Mouse (Mus musculus) ES-E14 (cell line): ENCODE results near the gene Krt25. TPM values are rescaled to one million over a fixed set of nuclear protein-coding genes. Genes with fewer than 3 reads are reported as not detected.

ENCODE experiments used
- DNase-seq: peaks from one replicate; pipeline ENCODE4 v3.0.0-alpha.2; 2013; ENCODE audit warnings: low read depth, low spot score
- H3K27ac ChIP-seq: 2 replicates; pipeline ENCODE4 v1.5.1; 2012; ENCODE audit warnings: low read depth, mild to moderate bottlenecking, low read length, moderate library complexity, mixed read lengths; ENCODE audit not compliant: poor library complexity, insufficient read depth, severe bottlenecking
- H3K36me3 ChIP-seq: 2 replicates; pipeline ENCODE4 v1.6.1; 2012; ENCODE audit warnings: mild to moderate bottlenecking, low read length, moderate library complexity, mixed read lengths; ENCODE audit not compliant: control insufficient read depth, poor library complexity, insufficient read depth, severe bottlenecking
- H3K4me1 ChIP-seq, 2 experiments: fragments of 150-350 bp in 1 of 2; sonication (generic) in 1 of 2; 2 replicates each; pipeline ENCODE4 v1.6.1; 2012; ENCODE audit warnings: low read length in 2 of 2, mild to moderate bottlenecking in 1 of 2, mixed read lengths in 1 of 2; ENCODE audit not compliant: control insufficient read depth in 2 of 2, insufficient read depth in 2 of 2, poor library complexity in 1 of 2
- H3K4me3 ChIP-seq, 2 experiments: fragments of 150-350 bp in 1 of 2; sonication (generic) in 1 of 2; 2 replicates each; pipeline ENCODE4 v1.5.1; 2012; ENCODE audit warnings: low read length in 2 of 2, low read depth in 1 of 2, mild to moderate bottlenecking in 1 of 2, mixed read lengths in 1 of 2; ENCODE audit not compliant: insufficient read depth in 1 of 2, poor library complexity in 1 of 2, severe bottlenecking in 1 of 2
- H3K9ac ChIP-seq: 2 replicates; pipeline ENCODE4 v1.6.1; 2012; ENCODE audit warnings: low read depth, mild to moderate bottlenecking, low read length, mixed read lengths; ENCODE audit not compliant: poor library complexity, insufficient read depth, severe bottlenecking
- H3K9me3 ChIP-seq: fragments of 150-350 bp; sonication (generic); 2 replicates; pipeline ENCODE4 v1.6.1; 2012; ENCODE audit warnings: low read depth, mild to moderate bottlenecking, low read length; ENCODE audit not compliant: control insufficient read depth, insufficient read depth
- CHD2 ChIP-seq: IDR thresholded peaks from 2 replicates; pipeline ENCODE4 v1.6.1; 2014; ENCODE audit warnings: mild to moderate bottlenecking, low read depth, low read length, inconsistent platforms
- HCFC1 ChIP-seq: IDR thresholded peaks from 2 replicates; pipeline ENCODE4 v1.6.1; 2012; ENCODE audit warnings: low read length, inconsistent platforms, borderline replicate concordance; ENCODE audit not compliant: insufficient read depth
- MAFK ChIP-seq: IDR thresholded peaks from 2 replicates; pipeline ENCODE4 v1.6.1; 2014; ENCODE audit warnings: mild to moderate bottlenecking, low read depth, low read length, inconsistent platforms; ENCODE audit not compliant: insufficient read depth
- ZC3H11A ChIP-seq: IDR thresholded peaks from 2 replicates; pipeline ENCODE4 v1.6.1; 2012; ENCODE audit warnings: low read depth, mild to moderate bottlenecking, inconsistent platforms, low read length, borderline replicate concordance
- ZNF384 ChIP-seq: IDR thresholded peaks from 2 replicates; pipeline ENCODE4 v1.6.1; 2012; ENCODE audit warnings: low read depth, low read length, inconsistent platforms
- in situ Hi-C, 2 experiments: fragments of 600-800 bp; cut with MboI; formaldehyde crosslinking; loops; one replicate each; pipeline ENCODE4 v1.15.1; 2025; ENCODE audit warnings: low sequenced_read_pairs in 2 of 2, inconsistent platforms in 1 of 2; ENCODE audit not compliant: unreplicated experiment in 2 of 2
- total RNA-seq: library from RNA; depleted of rRNA; stranded (reverse); fragments of 300-350 nt; gene quantifications from 2 replicates; pipeline ENCODE4 v1.2.3, GENCODE M21; 2012

Gene Krt25
- total RNA-seq, 1 experiment, result not detected

DNA sequence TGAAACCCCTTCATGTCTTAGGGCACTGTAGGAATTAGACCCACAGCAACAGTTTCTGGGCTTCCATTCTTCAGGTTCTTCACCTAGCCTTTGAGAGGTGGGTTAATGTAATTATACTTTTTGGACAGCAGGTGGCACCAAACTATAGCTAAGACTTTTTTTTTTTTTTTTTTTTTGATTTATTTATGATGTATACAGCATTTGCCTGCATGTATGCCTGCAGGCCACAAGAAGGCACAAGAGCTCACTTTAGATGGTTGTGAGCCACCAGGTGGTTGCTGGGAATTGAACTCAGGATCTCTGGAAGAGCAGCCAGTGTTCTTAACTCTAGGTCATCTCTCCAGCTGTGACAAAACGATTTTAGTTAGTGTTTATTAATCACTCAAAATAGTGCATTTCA lies 11.9 kb downstream of the Krt25 start:
- TF ChIP-seq ZNF384 (peak; percentile 99), MAFK (no peak), ZC3H11A (no peak), CHD2 (no peak)
- H3K36me3 ChIP-seq, result no peaks in the 10 kb centered on the region
- no peak overlapping the region for H3K27ac ChIP-seq
- H3K9ac ChIP-seq, result no peak overlapping the region
- H3K4me3 ChIP-seq, result no peak overlapping the region
- H3K4me1 ChIP-seq, result no peaks in the 10 kb centered on the region
- no peaks in the 10 kb centered on the region for H3K9me3 ChIP-seq
- peak; percentile 36 for DNase-seq
- in situ Hi-C loops, result no loop called here

DNA sequence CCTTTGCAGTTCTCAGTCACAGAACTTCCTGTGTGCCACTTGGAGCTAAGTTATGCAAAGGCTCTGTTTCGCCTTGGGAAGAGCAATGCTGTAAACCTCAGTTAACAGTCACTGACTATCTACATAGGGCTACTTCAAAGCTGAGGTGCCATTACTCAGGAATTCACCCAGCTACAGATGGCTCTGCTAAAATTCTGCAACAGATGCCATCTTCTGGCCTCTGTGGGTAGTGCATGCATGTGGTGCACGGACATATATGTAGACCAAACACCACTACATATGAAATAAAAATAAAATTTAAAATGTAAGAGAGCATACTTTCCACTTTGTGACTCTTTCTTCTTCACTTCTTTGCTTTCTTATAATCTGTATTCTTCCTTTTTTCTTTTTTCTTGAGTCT lies 15.2 kb downstream of the Krt25 start:
- Histone ChIP-seq H3K9ac (no peak overlapping the region), H3K4me1 (no peaks in the 10 kb centered on the region), H3K9me3 (no peaks in the 10 kb centered on the region), H3K27ac (no peak overlapping the region), H3K36me3 (no peaks in the 10 kb centered on the region), H3K4me3 (no peak overlapping the region)
- peak; percentile 74 for DNase-seq
- no peak for TF ChIP-seq MAFK
- no peak for TF ChIP-seq HCFC1
- no peak for TF ChIP-seq ZNF384
- TF ChIP-seq CHD2, result no peak
- TF ChIP-seq ZC3H11A, result 0 out of 2 replicates have a peak, but pooled peaks have one; percentile 15
- in situ Hi-C loops, result no loop called here

DNA sequence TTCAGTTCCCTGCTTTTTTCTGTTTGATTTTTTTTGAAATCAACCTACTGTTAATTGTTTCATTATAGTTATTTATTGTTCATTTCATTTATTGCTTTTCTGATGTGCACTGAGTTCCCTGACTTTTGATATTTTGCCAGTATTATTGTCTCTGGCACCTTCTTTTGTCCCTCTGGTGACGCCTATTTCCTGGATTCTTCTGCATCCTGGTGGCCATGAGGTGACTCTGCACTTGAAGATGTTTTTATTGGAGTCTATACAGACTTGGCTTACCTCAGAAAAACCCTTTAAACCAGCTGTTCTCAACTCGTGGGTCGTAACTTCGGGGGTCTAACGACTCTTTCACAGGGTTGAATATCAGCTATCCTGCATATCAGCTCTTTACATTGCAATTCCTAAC lies 27.7 kb downstream of the Krt25 start:
- no peaks in the 10 kb centered on the region for H3K4me1 ChIP-seq
- no peaks in the 10 kb centered on the region for H3K36me3 ChIP-seq
- H3K27ac ChIP-seq, result no peak overlapping the region
- no peak for TF ChIP-seq ZNF384
- TF ChIP-seq MAFK, result no peak
- TF ChIP-seq HCFC1, result no peak
- no peak for TF ChIP-seq CHD2
- TF ChIP-seq ZC3H11A, result no peak
- no peak overlapping the region for H3K9ac ChIP-seq
- in situ Hi-C loops, result no loop called here
- no peaks in the 10 kb centered on the region for H3K9me3 ChIP-seq
- no peak overlapping the region for H3K4me3 ChIP-seq
- DNase-seq, result no peak

DNA sequence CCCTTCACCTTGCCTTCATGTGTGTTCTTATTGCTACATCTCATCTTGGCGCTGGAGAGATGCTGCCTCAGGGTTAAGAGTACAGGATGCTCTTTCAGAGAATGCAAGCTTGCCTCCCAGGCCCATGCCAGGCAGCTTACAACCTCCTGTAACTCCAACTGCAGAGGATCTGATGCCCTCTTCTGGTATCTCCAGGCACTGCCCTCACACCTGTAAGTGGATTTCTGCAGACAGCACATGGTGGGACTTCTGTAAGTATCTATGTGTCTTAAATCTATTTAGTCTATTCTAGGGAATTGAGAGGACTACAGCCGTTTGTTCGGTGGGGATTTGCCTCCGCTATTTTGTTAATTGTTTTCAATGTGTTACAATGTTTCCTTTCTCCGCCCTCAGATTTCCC lies 29.9 kb downstream of the Krt25 start:
- no peak overlapping the region for H3K9ac ChIP-seq
- DNase-seq, result no peak
- no peaks in the 10 kb centered on the region for H3K9me3 ChIP-seq
- H3K36me3 ChIP-seq, result no peaks in the 10 kb centered on the region
- no peak overlapping the region for H3K4me3 ChIP-seq
- H3K4me1 ChIP-seq, result no peaks in the 10 kb centered on the region
- no peak overlapping the region for H3K27ac ChIP-seq
- TF ChIP-seq ZC3H11A (no peak), MAFK (no peak), HCFC1 (no peak), CHD2 (no peak), ZNF384 (no peak)
- in situ Hi-C loops, result no loop called here

DNA sequence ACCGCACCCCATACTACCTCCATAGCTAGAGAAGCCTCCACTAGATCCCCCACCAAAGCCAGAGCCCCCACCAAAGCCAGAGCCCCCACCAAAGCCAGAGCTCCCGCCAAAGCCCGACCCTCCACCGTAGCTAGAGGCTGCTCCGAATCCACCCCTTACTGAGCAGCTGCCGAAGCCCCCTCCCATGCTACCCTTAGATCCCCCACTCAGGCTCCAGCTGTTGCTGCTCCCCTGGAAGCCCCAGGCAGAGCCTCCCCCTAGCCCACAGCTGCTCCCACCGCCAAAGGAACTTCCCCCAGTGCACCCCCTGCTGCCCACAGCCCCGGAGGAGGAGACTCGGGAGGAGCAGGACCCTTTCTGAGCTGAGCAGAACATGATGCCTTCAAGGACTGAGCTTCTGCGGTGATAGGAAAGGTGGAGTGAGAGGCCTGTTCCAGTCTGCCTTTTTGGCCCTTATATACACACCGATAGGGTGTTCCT lies 37.9 kb downstream of the Krt25 start, which contains the start of gene Krt24:
Krt24 (minus strand) TSS at position 430 of the 480 bp plus-strand sequence.
- H3K27ac ChIP-seq, result no peak within 1 kb of the TSS
- no peaks in the 10 kb centered on the region for H3K9me3 ChIP-seq
- no peaks in the 10 kb centered on the region for H3K36me3 ChIP-seq
- no peaks in the 10 kb centered on the region for H3K4me1 ChIP-seq
- in situ Hi-C loops, result no loop called here
- DNase-seq, result no peak
- H3K4me3 ChIP-seq, result no peak within 1 kb of the TSS
- no peak for TF ChIP-seq ZNF384
- no peak for TF ChIP-seq ZC3H11A
- no peak for TF ChIP-seq MAFK
- no peak for TF ChIP-seq CHD2
- TF ChIP-seq HCFC1, result no peak
- no peak within 1 kb of the TSS for H3K9ac ChIP-seq
